Mouse (Mus musculus): Measurements from ENCODE around the gene Arhgef40. TPM values are rescaled to one million over a fixed set of nuclear protein-coding genes. Genes with fewer than 3 reads are reported as not detected.
A peak's percentile ranks its signal among the peaks of the same experiment; 100 is the strongest.

Gene Arhgef40
- 10 to 100 TPM; 40.7 to 55.7 TPM for total RNA-seq (2021)
- long read RNA-seq, experiment 1, full-length matches to known transcripts = 41 of 68 reads
- long read RNA-seq, experiment 1, partial matches to known transcripts = 10 of 68 reads
- long read RNA-seq, experiment 1, other reads (novel, unspliced or antisense) = 17 of 68 reads
- long read RNA-seq, experiment 2, full-length matches to known transcripts = 29 of 55 reads
- long read RNA-seq, experiment 2, partial matches to known transcripts = 11 of 55 reads
- long read RNA-seq, experiment 2, other reads (novel, unspliced or antisense) = 15 of 55 reads

DNA sequence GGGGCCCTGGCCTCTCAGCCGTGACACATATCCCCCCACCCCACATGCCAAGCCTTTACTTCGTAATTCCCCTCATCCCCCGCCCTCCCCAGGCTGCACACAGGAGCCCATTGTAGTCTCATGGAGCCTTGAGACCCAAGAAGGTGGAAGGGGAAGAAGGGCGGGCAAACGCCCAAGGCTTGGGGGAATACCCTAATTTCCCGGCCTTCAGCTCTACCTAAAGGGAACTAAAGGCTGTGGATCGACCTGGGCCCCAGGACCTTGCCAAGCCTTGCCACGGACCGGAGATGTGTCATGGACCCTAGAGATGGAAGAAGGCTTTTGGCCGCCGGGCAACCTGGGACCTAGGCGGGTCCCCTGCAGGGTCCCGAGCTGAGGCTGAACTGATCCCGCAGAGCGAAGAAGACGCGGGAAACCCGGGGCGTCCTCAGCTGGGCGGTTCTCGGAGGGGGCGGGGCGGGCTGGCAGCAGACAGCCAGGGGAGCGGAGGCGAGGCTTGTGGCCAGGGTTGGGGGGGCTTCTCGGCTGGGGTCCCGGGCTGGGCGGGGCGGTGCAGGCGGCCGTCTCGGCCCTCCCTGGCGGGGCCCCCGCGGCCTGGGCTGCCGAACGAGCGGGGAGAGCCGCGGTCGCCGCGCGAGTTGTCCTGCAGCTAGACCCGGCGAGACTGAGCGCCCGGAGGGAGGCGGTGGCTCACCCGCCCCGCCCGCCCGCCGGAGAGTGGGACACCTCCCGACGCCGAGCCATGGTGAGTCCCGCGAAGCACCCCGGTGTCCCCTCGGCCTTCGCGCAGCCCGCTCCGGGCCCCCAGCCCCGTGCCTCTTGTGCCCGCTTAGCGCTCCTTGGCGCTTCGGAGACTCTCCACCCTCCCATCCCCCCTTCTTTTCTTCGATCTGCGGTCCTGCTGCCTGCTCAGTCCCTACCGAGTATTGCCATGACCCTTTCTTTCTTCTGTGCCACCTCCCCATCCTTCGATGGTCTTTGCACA, at the start of gene Arhgef40:
Gene Arhgef40, plus strand, starts transcription at position 473 of the 985 bp plus-strand sequence.
- DNase-seq = peak; percentile 87

DNA sequence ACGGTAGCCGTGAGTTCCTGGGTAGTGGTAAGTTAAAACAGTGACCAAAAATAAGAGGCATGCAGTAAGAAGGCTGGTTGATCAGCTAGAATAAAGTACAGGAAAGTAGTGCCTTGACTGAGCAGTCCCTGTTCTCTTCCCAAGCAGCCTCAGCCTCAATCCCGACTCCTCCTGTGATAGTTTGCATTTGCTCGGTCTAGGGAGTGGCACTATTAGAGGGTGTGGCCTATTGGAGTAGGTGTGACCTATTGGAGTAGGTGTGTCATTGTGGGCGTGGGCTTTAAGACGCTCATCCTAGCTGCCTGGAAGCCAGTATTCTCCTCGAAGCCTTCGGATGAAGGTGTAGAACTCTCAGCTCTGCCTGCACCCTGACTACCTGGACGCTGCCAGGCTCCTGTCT, 45.5 kb upstream of the Arhgef40 start:
- no peak for DNase-seq

DNA sequence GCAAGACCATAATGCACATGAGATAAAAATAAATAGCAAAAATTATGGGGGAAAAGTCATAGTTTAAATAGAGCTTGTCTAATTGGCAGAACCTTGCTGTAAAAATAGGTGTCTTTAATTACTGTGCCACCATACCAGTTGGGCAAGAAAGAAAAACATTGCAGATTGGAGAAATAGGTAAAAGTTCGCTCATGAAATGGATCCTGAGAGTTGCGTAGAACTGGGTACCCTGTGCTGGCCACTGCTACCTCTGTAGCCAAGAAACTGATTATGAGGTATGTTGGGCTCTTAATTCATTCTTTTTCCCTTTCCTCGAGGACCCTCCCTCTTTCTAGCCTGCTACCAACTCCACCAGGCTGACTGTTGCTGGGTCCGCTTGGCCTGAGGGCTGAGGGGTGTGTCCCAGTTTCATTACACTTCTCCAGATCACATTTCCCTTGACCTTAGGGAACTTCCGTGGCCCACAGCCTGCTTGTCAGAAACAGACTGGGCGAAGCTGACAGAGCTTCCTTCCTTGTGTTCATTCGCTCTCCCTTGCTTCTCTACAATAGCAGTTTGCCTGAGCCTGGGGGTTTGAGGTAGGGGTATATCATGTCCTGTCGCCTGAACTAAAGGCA, 43.5 kb upstream of the Arhgef40 start:
- DNase-seq = peak; percentile 33

DNA sequence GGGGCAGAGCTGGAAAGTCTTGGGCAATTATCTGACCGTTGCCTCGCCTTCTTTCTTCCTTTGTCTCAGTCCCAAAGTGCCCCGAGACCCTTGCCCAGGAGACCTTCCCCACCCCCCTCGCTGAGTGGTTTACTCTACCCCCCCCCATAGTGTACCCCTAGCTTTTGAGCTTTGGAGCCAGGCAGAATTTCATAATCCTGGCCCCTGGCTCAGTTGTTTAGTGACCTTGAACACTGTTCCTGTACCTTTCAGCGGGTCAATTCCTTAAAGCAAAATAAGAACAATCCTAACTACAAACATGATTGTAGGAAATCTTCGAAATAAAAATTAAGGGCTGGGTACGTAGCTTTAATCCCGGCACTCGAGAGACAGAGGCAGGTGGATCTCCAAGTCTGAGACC, 42.9 kb upstream of the Arhgef40 start:
- DNase-seq = no peak

DNA sequence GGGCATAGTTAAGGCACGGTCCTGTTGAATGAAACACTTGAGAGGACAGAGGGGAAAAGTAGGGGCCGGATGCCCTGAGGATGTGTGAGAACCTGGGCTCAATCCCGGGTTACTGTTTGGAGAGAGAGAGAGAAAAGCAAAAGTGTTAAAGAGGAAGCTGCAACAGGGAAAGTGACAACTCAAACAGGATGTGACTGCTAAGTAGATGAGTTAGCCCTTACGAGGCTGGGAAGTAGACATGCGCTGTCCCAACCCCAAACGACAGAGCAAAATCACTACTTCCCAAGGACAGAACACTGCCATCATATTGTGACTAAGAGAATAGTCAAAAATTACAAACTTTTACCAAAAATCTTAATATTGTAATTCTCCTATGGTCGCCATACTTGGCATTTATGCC, 42.3 kb upstream of the Arhgef40 start:
- DNase-seq = no peak

DNA sequence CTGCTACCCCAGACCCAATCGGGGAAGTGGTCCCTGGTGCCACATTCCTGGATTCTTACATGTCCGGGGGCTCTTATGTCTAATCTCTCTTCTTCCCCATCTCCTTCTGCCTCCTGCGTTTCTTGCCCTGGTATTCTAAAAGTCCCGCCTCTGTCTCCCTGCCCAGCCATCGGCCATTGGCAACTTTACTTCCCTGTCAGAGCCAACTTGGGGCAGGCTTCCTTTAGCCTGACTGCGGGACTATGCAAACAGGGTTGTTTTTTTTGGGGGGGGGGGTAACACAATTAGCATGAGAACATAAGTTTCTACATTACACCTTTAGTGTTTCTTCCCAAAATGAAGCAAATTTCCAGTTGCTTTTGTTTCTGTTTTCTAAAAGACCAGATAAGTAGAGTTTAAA, 41.2 kb upstream of the Arhgef40 start:
- no peak for DNase-seq

DNA sequence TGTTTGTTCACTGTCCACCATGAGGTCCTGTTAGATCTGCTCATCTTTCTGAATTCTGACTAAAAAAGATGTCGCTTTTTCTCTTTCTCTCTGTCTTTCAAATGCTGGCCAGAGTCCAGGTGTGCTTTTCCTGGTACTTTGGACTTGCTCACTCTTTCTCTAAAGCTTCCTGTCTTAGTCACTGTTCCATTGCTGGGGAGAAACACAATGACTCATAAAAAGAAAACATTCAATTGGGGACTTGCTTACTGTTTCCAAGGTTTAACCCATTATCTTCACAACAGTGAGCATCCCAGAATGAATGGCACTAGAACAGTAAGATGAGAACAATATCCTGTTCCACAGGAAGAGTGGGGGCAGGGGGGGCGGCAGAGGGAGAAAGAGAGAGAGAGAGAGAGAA, 24.2 kb upstream of the Arhgef40 start:
- DNase-seq = no peak

DNA sequence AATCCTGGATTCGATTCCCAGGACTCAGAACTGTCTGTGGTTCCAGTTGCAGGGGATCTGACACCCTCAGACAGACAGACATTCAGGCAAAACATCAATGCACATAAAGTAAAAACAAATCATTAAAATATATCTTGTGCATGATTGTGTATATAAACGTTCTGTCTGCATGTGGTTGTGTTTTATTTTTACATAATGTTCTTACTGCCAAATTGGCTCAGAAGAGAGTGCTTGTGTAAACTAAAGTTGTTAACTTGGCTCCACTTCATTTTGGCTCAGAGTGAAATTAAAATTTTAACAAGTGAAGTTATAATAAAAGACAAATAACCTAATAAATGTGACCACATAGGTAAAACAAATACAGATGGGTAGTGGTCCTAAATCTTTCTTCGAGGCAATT, 17.1 kb upstream of the Arhgef40 start:
- DNase-seq = no peak

DNA sequence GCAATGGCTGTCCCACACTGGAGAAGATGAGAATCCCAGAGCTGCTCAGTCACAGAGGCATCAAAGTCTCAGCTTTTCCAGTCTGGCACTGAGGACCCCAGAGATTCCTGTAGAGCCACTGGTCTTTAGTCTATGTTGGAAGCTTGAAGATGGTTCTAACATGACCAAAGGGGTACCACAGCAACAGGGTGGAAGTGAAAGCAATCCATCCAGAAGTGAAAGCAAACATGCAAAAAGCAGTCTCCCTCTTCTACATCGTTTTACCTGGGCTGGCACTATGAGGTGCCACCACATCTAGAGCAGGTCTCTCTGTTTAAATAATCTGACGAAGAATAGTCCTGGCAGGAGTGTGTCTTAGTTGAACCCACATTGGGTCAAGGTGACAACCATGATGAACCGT, 5.3 kb upstream of the Arhgef40 start:
- no peak for DNase-seq

DNA sequence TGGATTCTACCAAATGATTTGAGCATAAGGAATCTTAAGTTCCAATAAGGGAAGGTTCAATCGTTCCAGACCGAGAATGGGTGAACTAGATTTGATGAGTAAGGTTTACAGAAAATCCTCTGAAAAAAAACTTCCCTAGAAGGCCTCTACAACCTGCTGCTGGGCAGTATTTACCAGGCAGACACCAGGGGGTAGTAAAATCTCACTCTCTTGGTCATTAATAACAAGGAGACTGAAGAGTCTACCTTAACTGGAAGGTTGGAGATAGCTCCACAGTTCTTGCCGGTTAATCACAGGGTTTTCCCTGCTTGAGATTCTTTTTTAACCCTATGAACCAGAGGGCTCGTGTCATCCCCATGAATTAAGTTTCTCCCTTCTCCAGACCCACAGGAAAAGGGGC, 1.3 kb upstream of the Arhgef40 start:
- DNase-seq = no peak

DNA sequence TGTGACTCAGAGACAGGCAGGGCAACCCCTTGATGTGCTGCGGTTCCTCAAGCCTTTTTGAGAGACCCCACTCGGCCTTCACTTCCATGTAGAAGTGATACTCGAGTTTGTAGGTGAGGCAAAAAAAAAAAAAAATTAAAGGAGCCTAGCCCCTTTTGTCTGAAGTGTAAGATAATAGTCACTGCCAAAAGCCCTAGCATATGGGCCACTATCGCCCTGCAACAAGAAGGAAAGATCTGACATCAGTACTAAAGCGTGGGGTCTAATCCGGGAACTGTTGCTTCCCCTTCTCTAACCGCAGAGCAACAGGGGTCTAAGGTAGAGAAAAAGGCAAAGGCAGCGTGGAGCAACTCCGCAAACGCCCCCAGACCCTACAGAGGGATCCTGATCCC, 668 bp upstream of the Arhgef40 start:
- DNase-seq = no peak

DNA sequence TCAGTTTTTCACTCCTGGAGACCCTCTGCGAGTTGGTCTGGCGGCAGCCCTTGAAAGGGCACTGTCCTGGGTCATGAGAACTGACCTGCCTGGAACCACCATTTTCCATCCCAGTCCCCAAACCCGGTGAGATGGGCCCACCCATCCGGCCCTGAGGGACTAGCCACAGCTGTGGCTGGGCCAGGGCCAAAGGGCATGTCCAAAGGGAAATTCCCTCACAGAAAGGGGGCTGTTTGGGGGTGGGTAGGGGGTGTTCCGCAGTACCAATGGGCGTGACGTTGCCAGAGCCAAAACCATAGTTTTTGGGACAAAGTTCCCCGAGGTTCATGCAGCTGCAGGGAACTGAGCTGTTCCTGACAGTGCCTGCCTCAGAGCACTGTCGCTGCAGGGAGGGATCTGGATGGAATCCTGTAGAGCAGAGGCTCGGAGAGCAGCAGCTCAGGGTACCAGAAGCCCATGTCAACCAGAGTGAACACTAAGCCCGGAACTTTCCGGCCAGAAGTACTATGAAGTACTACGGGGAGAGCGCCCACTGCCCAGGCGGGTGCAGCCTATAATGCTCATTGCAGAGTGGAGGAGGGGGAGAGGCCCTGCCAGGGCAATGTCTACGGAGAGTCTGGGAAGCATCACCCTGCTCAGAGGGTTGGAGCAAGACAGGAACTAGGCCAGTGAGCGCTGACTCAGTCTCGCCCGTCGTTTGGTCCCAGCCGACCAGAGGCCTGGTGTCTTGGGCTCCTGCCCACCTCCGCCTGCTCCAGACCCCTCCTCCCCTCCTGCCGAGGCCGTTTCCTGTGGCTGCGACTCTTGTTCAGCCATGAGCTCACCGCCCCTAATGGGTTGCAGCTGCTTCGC, 1.0 kb downstream of the Arhgef40 start:
- peak; percentile 81 for DNase-seq

DNA sequence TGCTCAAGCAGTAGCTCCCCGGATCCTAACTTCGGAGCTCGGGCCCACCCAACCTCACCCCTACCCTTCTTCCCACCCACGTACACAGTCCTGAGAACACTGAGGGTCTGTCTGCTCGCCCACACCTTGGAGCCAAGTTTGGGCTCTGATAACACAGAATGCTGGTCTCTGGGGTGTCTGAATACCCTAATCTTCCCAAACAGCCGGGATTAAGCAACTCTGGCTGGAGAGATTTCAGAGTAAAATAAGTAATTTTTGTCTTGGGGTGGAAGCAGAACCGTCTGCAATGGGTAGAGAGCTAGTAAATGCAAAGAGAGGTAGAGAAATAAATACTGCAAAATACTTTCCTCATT, 1.6 kb downstream of the Arhgef40 start:
- no peak for DNase-seq

DNA sequence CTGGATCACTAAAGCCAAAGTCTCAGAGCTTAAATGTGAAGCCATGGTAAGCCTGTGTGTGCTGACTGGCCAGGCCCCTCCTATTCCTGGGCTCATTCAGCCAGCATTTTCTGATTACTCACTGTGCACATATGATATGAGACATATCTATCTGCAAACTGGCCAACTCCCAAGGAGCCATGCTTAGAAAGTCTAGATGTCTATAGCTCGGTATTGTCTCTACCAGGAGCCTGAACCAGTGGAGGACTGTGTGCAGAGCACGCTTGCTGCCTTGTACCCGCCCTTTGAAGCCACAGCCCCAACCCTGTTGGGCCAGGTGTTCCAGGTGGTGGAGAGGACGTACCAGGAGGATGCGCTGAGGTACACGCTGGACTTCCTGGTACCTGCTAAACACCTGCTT, 2.7 kb downstream of the Arhgef40 start:
- DNase-seq = no peak

DNA sequence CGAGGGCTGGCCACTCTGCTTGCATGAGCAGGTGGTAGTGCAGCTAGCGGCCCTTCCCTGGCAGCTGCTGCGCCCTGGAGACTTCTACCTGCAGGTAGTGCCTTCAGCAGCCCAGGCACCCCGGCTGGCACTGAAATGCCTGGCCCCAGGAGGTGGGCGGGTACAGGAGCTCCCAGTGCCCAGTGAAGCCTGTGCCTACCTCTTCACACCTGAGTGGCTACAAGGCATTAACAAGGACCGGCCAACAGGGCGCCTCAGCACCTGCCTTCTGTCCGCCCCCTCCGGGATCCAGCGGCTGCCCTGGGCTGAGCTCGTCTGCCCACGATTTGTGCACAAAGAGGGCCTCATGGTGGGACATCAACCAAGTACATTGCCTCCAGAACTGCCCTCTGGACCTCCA, 4.2 kb downstream of the Arhgef40 start:
- DNase-seq = no peak

DNA sequence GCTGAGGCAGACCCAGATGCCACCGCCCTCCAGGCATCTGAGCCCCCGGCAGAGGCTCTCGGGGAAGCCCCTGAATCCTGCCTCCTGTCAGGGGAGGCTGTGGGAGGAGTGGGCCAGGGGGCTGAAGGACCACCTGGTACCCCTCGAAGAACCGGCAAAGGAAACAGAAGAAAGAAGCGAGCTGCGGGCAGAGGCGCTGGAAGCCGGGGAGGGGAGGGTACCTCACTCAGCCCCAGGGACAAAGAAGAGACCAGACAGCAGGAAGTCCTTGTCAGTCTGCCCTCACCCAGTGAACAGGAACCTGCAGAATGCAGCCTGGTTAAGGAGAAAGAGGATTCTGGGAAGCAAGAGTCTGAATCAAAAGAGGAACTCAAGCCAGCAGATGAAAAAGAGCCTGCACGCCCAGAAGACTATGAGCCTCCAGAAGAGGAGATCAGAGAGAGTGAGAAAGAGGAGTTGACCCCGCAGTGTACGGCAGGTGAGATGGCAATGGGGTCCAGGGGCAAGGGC, 5.0 kb downstream of the Arhgef40 start:
- DNase-seq = no peak

DNA sequence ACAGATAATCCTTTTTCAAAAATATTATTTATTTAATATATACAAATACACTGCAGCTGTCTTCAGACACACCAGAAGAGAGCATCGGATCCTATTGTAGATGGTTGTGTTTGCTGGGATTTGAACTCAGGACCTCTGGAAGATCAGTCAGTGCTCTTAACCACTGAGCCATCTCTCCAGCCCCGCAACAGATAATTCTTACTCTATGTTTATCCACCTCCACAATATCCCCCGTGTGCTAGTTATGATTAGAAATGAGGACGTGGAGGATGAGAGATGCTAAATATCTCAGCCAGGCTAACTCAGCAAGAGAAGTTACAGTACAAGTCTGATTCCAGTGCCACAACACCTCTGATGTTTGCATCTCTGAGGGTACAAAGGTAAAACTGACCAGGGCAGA, 9.9 kb downstream of the Arhgef40 start:
- no peak for DNase-seq

DNA sequence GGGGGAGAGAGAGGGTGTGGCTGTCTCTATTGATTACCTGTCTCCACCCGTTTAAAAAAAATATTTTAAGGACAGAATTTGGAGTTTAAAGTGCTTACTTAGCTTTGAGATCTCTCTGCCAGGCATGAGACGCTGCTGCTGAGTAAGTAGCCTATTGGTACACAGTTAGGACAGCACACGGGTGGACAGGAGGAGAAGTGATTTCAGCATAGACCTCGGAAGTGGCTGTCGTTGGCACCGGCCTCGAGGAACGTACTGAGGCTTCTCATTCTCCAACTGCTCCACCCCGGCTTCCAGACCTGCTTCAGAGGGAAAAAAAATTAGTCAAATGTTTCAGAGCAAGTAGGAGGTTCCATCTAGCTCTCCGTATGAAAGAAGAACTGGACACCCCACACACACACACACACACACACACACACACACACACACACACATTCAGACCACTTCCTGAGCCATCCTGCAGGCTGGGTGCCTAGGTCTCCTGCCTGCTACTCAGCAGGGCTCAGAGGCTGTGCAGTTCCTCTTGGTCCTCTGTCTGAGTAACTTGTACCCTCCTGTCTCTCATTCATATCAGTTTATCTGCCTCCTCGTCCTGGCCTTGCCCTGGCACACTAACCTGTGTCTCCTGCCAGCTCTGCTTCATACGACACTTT, 10.8 kb downstream of the Arhgef40 start:
- no peak for DNase-seq

DNA sequence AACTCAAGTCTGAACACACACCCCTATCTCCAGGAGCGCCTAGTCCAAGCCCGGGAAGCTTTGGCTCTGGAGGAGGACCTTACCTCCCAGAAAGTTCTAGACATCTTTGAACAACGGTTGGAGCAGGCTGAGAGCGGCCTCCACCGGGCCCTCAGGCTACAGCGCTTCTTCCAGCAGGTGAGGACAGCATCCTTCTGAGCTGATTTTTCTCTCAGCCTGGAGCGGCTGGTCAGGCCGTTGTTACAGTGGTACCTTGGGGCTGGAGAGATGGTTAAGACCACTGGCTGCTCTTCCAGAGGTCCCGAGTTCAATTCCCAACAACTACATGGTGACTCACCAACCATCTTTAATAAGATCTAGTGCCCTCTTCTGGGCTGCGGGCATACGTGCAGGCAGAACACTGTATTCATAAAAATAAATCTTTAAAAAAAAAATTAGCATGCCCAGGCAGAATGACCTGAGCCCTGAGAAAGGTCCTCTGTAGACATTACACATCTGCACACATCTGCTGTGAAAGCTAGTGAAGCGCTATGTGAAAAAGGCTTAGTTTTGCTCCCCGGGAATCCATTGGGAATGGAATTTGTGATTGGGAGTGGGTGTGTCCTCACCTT, 11.8 kb downstream of the Arhgef40 start:
- no peak for DNase-seq

DNA sequence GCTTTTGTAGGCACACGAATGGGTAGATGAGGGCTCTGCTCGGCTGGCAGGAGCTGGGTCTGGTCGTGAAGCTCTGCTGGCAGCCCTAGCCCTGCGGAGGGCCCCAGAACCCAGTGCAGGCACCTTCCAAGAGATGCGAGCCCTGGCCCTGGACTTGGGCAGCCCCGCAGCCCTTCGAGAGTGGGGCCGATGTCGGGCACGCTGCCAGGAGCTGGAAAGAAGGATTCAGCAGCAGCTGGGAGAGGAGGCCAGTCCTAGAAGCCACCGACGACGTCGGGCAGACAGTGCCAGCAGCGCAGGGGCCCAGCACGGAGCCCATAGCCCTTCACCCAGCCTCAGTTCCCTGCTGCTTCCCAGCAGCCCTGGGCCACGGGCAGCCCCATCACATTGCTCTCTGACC, 12.3 kb downstream of the Arhgef40 start:
- peak; percentile 50 for DNase-seq

DNA sequence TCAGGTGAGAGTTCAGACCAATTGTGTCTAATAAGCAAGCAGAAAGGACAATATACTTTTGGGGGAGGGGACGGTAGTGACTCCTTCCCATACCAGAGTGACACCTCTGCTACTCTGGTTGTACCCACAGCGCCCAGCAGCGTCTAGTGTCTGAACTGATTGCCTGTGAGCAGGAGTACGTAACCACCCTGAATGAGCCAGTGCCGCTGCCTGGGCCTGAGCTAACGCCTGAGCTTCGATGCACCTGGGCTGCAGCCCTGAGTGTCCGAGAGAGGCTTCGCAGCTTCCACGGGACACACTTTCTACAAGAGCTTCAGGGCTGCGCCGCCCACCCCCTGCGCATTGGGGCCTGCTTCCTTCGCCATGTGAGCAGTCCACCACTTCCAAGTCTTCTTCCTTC, 13.0 kb downstream of the Arhgef40 start:
- DNase-seq = no peak

Data from gastrocnemius, postnatal 10 days (tissue).